Mouse (Mus musculus) MEL (cell line): ENCODE data around the gene Auts2. TPM values are rescaled to one million over a fixed set of nuclear protein-coding genes. Genes with fewer than 3 reads are reported as not detected.

Experiments used
- DNase-seq: peaks from one replicate; pipeline ENCODE4 v3.0.0; 2011; ENCODE audit warnings: low read depth, low spot score
- H3K27ac ChIP-seq: 2 replicates; pipeline ENCODE4 v1.5.1; 2012; ENCODE audit warnings: low read depth, mild to moderate bottlenecking, control low read depth, low read length, moderate library complexity; ENCODE audit not compliant: control insufficient read depth
- H3K27me3 ChIP-seq, 2 experiments: fragments of 150-350 bp in 1 of 2; sonication (generic) in 1 of 2; 2 replicates each; pipeline ENCODE4 v1.6.1; 2012; ENCODE audit warnings: low read length in 2 of 2, mild to moderate bottlenecking in 2 of 2, improper control_type of control experiment in 1 of 2, moderate library complexity in 1 of 2; ENCODE audit not compliant: insufficient read depth in 2 of 2, control insufficient read depth in 1 of 2
- H3K36me3 ChIP-seq, 2 experiments: 2 replicates each; pipeline ENCODE4 v1.6.1; 2012 to 2014; ENCODE audit warnings: low read length in 2 of 2, improper control_type of control experiment in 1 of 2, inconsistent platforms in 1 of 2, mild to moderate bottlenecking in 1 of 2; ENCODE audit not compliant: insufficient read depth in 2 of 2, control insufficient read depth in 1 of 2
- H3K4me1 ChIP-seq, 2 experiments: fragments of 150-350 bp in 1 of 2; sonication (generic) in 1 of 2; 2 replicates each; pipeline ENCODE4 v1.6.1; 2012; ENCODE audit warnings: low read length in 2 of 2, improper control_type of control experiment in 1 of 2, mild to moderate bottlenecking in 1 of 2; ENCODE audit not compliant: insufficient read depth in 2 of 2, control insufficient read depth in 1 of 2
- H3K4me3 ChIP-seq, 2 experiments: fragments of 150-350 bp in 1 of 2; sonication (generic) in 1 of 2; 2 replicates each; pipeline ENCODE4 v1.5.1; 2012; ENCODE audit warnings: low read depth in 2 of 2, low read length in 2 of 2, mild to moderate bottlenecking in 2 of 2, moderate library complexity in 2 of 2, control low read depth in 1 of 2, improper control_type of control experiment in 1 of 2; ENCODE audit not compliant: control insufficient read depth in 1 of 2, insufficient read depth in 1 of 2
- H3K79me2 ChIP-seq: 2 replicates; pipeline ENCODE4 v1.6.1; 2012; ENCODE audit warnings: mild to moderate bottlenecking, low read length, moderate library complexity; ENCODE audit not compliant: control insufficient read depth, poor library complexity, insufficient read depth
- H3K9ac ChIP-seq: 2 replicates; pipeline ENCODE4 v1.6.1; 2012; ENCODE audit warnings: low read depth, mild to moderate bottlenecking, control low read depth, low read length, moderate library complexity; ENCODE audit not compliant: control insufficient read depth, poor library complexity, severe bottlenecking
- H3K9me3 ChIP-seq: fragments of 150-350 bp; sonication (generic); replicated peaks from 2 replicates; pipeline ENCODE4 v1.6.1; 2012; ENCODE audit warnings: mild to moderate bottlenecking, low read length, improper control_type of control experiment, moderate library complexity; ENCODE audit not compliant: insufficient read depth
- CHD1 ChIP-seq: IDR thresholded peaks from 2 replicates; pipeline ENCODE4 v1.6.1; 2012; ENCODE audit warnings: low read depth, mild to moderate bottlenecking, inconsistent platforms, low read length, improper control_type of control experiment
- CHD2 ChIP-seq: IDR thresholded peaks from 2 replicates; pipeline ENCODE4 v1.6.1; 2011; ENCODE audit warnings: low read length, improper control_type of control experiment
- CTCF ChIP-seq, 3 experiments: IDR thresholded peaks in 2 of 3; conservative IDR thresholded peaks in 1 of 3; 2 replicates each; pipeline ENCODE4 v1.5.1; 2011 to 2012; ENCODE audit warnings: low read length in 3 of 3, low read depth in 2 of 3, mild to moderate bottlenecking in 2 of 3, improper control_type of control experiment in 1 of 3, inconsistent platforms in 1 of 3, mixed read lengths in 1 of 3, moderate library complexity in 1 of 3; ENCODE audit not compliant: control insufficient read depth in 1 of 3, insufficient read depth in 1 of 3, poor library complexity in 1 of 3, severe bottlenecking in 1 of 3
- ETS1 ChIP-seq: IDR thresholded peaks from 2 replicates; pipeline ENCODE4 v1.6.1; 2012; ENCODE audit warnings: low read depth, mild to moderate bottlenecking, inconsistent platforms, low read length, improper control_type of control experiment, moderate library complexity
- GATA1 ChIP-seq: IDR thresholded peaks from 2 replicates; pipeline ENCODE4 v1.6.1; 2011; ENCODE audit warnings: low read depth, low read length, improper control_type of control experiment
- HCFC1 ChIP-seq: IDR thresholded peaks from 2 replicates; pipeline ENCODE4 v1.6.1; 2012; ENCODE audit warnings: low read depth, mild to moderate bottlenecking, inconsistent platforms, low read length, improper control_type of control experiment, moderate library complexity
- MAZ ChIP-seq: IDR thresholded peaks from 2 replicates; pipeline ENCODE4 v1.6.1; 2012; ENCODE audit warnings: low read depth, mild to moderate bottlenecking, inconsistent platforms, low read length, improper control_type of control experiment
- MYB ChIP-seq: IDR thresholded peaks from 2 replicates; pipeline ENCODE4 v1.6.1; 2011; ENCODE audit warnings: mild to moderate bottlenecking, low read depth, low read length, improper control_type of control experiment
- NELFE ChIP-seq: IDR thresholded peaks from 2 replicates; pipeline ENCODE4 v1.6.1; 2011; ENCODE audit warnings: low read depth, low read length, improper control_type of control experiment
- POLR2AphosphoS2 ChIP-seq: IDR thresholded peaks from 2 replicates; pipeline ENCODE4 v1.6.1; 2011; ENCODE audit warnings: low read length, improper control_type of control experiment
- POLR2AphosphoS5 ChIP-seq: IDR thresholded peaks from 2 replicates; pipeline ENCODE4 v1.6.1; 2012; ENCODE audit warnings: low read depth, borderline replicate concordance, mild to moderate bottlenecking, inconsistent platforms, low read length, moderate library complexity, mixed read lengths
- SIN3A ChIP-seq: IDR thresholded peaks from 2 replicates; pipeline ENCODE4 v1.6.1; 2012; ENCODE audit warnings: low read length, improper control_type of control experiment, inconsistent platforms
- TBP ChIP-seq: IDR thresholded peaks from 2 replicates; pipeline ENCODE4 v1.8.0; 2011; ENCODE audit warnings: low read depth, low read length, improper control_type of control experiment
- UBTF ChIP-seq: IDR thresholded peaks from 2 replicates; pipeline ENCODE4 v1.6.1; 2012; ENCODE audit warnings: low read depth, mild to moderate bottlenecking, inconsistent platforms, low read length, improper control_type of control experiment, moderate library complexity, borderline replicate concordance; ENCODE audit not compliant: insufficient read depth
- USF1 ChIP-seq: IDR thresholded peaks from 2 replicates; pipeline ENCODE4 v1.6.1; 2014; ENCODE audit warnings: low read depth, mild to moderate bottlenecking, inconsistent platforms, low read length, improper control_type of control experiment, moderate library complexity
- ZNF384 ChIP-seq: IDR thresholded peaks from 2 replicates; pipeline ENCODE4 v1.6.1; 2012; ENCODE audit warnings: low read depth, mild to moderate bottlenecking, inconsistent platforms, low read length, improper control_type of control experiment
- polyA plus RNA-seq, 2 experiments: library from polyadenylated mRNA; stranded (reverse) in 1 of 2; unstranded in 1 of 2; fragments of >175 nt in 1 of 2; fragments of >200 nt in 1 of 2; gene quantifications; 2 replicates each; pipeline versions ENCODE4 v1.2.1 to v1.2.4; 2012; ENCODE audit warnings: low replicate concordance in 2 of 2, low read depth in 1 of 2; ENCODE audit not compliant: insufficient read length in 2 of 2, insufficient read depth in 1 of 2, missing spikeins in 1 of 2
- total RNA-seq: library from RNA; depleted of rRNA; stranded (reverse); fragments of 300-350 nt; gene quantifications from 2 replicates; pipeline ENCODE4 v1.2.3, GENCODE M21; 2012

The Auts2 gene
- total and polyA plus RNA-seq, 3 experiments: not detected

GRCm38 (mm10) chr5:131873116-131873515, 670.0 kb downstream of the Auts2 start:
- H3K9ac ChIP-seq: no peak overlapping the region
- no peaks in the 10 kb centered on the region for H3K36me3 ChIP-seq
- no peak for DNase-seq
- H3K4me1 ChIP-seq: no peaks in the 10 kb centered on the region
- H3K79me2 ChIP-seq: no peaks in the 10 kb centered on the region
- H3K9me3 ChIP-seq: no peaks in the 10 kb centered on the region
- H3K27me3 ChIP-seq: no peaks in the 10 kb centered on the region
- no peak overlapping the region for H3K27ac ChIP-seq
- no peak overlapping the region for H3K4me3 ChIP-seq
- TF ChIP-seq MAZ (no peak), SIN3A (no peak), NELFE (no peak), HCFC1 (no peak)

GRCm38 (mm10) chr5:131869711-131870499, 673.2 kb downstream of the Auts2 start:
- H3K79me2 ChIP-seq: no peaks in the 10 kb centered on the region
- no peaks in the 10 kb centered on the region for H3K9me3 ChIP-seq
- H3K9ac ChIP-seq: no peak overlapping the region
- TF ChIP-seq UBTF (no peak), CHD1 (no peak), POLR2AphosphoS5 (no peak), CHD2 (no peak), ZNF384 (no peak), POLR2AphosphoS2 (no peak), USF1 (no peak), TBP (no peak), MYB (no peak), GATA1 (no peak), CTCF (IDR thresholded peaks at IDR 0.05 in 2 of 3, conservative IDR thresholded peaks at IDR 0.05 in 1 of 3; ENCODE audit: control insufficient read depth in 1 of 3, insufficient read depth in 1 of 3, low read depth in 2 of 3, low read length in 3 of 3, poor library complexity in 1 of 3, severe bottlenecking in 1 of 3) (no peak), ETS1 (no peak), SIN3A (no peak), MAZ (no peak)
- no peaks in the 10 kb centered on the region for H3K36me3 ChIP-seq
- no peak for DNase-seq
- H3K27ac ChIP-seq: no peak overlapping the region
- H3K27me3 ChIP-seq: no peaks in the 10 kb centered on the region
- H3K4me3 ChIP-seq: no peak overlapping the region
- H3K4me1 ChIP-seq: no peaks in the 10 kb centered on the region
